Mouse (Mus musculus): ENCODE data around the gene Dcdc2c.

DNA sequence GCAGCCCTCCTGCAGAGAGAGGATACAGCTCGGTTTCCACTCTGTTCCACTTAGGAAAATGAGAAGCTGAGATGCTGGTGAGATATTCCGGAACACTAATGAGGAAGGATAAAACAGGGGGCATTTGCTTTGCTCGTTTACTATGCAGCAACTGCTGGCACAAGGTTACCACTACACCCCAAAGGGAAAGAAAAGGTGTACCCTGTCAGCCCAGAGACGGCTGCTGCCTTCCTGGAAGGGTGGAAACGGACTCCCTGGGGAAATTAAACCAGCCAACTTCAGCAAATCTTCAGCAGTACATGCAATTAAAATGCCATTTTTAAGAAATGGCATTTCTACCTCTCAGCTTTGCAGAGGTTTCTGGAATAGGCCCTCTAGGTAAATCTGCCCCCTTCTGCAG is 150.8 kb downstream of the Dcdc2c start:
- TF ChIP-seq POLR2A (IDR thresholded peaks at IDR 0.05; ENCODE audit: extremely low read depth, insufficient read depth, low read length) (no peak), CTCF (IDR thresholded peaks at IDR 0.05; ENCODE audit: low read depth, low read length) (no peak)
